Mouse (Mus musculus): Measurements from ENCODE around the gene Gfpt2. TPM values are rescaled to one million over a fixed set of nuclear protein-coding genes. Genes with fewer than 3 reads are reported as not detected.

Gene Gfpt2
- total RNA-seq, 1 experiment = 28.0 TPM

DNA sequence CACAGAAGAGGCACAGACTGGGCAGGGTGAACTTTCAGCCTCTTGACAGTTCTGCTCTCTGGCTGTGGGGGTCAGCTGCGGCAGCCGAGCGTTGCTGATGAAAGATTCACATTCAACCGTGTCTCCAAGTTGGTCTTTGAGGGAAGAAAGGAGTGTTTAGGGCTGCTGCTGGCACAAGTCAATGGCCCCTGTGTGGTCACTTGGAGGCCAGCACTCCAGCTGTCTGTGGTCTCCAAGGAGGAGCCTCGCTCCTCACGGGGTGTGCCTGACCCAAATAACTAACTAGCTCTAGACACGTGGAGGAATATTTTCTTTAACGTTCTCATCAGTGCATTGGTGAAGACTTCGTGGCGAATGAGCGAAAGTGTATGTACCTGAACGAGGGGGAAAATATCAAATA is 38.0 kb downstream of the Gfpt2 start:
- in situ Hi-C loops (cut with MboI; ENCODE audit: low sequenced_read_pairs in 2 of 2, unreplicated experiment in 2 of 2) = no loop called here
- H3K9me3 ChIP-seq (ENCODE audit: control insufficient read depth, insufficient read depth, low read depth, low read length) = no peaks in the 10 kb centered on the region
- H3K9ac ChIP-seq (ENCODE audit: insufficient read depth, low read depth, low read length, poor library complexity, severe bottlenecking) = no peak overlapping the region
- H3K27ac ChIP-seq (ENCODE audit: insufficient read depth, low read depth, low read length, poor library complexity, severe bottlenecking) = no peak overlapping the region
- H3K4me1 ChIP-seq (ENCODE audit: control insufficient read depth in 2 of 2, insufficient read depth in 2 of 2, low read length in 2 of 2, poor library complexity in 1 of 2) = no peaks in the 10 kb centered on the region
- peaks cover 50% of the 10 kb centered on the region for H3K36me3 ChIP-seq (ENCODE audit: control insufficient read depth, insufficient read depth, low read length, poor library complexity, severe bottlenecking)
- H3K4me3 ChIP-seq (ENCODE audit: insufficient read depth in 1 of 2, low read depth in 1 of 2, low read length in 2 of 2, poor library complexity in 1 of 2, severe bottlenecking in 1 of 2) = no peak overlapping the region
- TF ChIP-seq MAFK (IDR thresholded peaks at IDR 0.05; ENCODE audit: insufficient read depth, low read depth, low read length) (no peak), HCFC1 (IDR thresholded peaks at IDR 0.05; ENCODE audit: borderline replicate concordance, insufficient read depth, low read length) (no peak), CHD2 (IDR thresholded peaks at IDR 0.05; ENCODE audit: low read depth, low read length) (no peak), ZNF384 (IDR thresholded peaks at IDR 0.05; ENCODE audit: low read depth, low read length) (no peak), ZC3H11A (IDR thresholded peaks at IDR 0.05; ENCODE audit: borderline replicate concordance, low read depth, low read length) (no peak)
- DNase-seq (ENCODE audit: low read depth, low spot score) = no peak

DNA sequence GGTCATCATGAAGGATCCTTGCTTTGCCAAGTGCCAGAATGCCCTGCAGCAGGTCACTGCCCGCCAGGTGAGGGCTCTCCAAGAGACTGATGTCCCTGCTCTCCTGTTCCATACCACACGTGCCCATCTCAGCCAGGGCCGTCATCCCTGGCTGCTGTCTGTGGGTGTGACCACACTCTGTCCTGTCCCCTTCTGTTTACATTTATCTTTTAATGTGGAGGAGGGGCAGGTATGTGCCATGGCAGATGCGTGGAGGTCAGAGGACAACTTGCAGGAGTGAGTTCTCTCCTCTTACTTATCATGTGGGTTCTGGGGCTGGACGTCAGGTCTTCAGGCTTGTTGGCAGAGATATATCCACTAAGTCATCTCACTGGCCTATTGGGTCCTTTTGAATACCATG is 39.0 kb downstream of the Gfpt2 start:
- no peak for DNase-seq (ENCODE audit: low read depth, low spot score)
- no peaks in the 10 kb centered on the region for H3K9me3 ChIP-seq (ENCODE audit: control insufficient read depth, insufficient read depth, low read depth, low read length)
- H3K9ac ChIP-seq (ENCODE audit: insufficient read depth, low read depth, low read length, poor library complexity, severe bottlenecking) = no peak overlapping the region
- no peak overlapping the region for H3K27ac ChIP-seq (ENCODE audit: insufficient read depth, low read depth, low read length, poor library complexity, severe bottlenecking)
- peaks cover 55% of the 10 kb centered on the region for H3K36me3 ChIP-seq (ENCODE audit: control insufficient read depth, insufficient read depth, low read length, poor library complexity, severe bottlenecking)
- H3K4me3 ChIP-seq (ENCODE audit: insufficient read depth in 1 of 2, low read depth in 1 of 2, low read length in 2 of 2, poor library complexity in 1 of 2, severe bottlenecking in 1 of 2) = no peak overlapping the region
- TF ChIP-seq ZNF384 (IDR thresholded peaks at IDR 0.05; ENCODE audit: low read depth, low read length) = no peak
- no peak for TF ChIP-seq CHD2 (IDR thresholded peaks at IDR 0.05; ENCODE audit: low read depth, low read length)
- no peak for TF ChIP-seq ZC3H11A (IDR thresholded peaks at IDR 0.05; ENCODE audit: borderline replicate concordance, low read depth, low read length)
- TF ChIP-seq HCFC1 (IDR thresholded peaks at IDR 0.05; ENCODE audit: borderline replicate concordance, insufficient read depth, low read length) = no peak
- no peak for TF ChIP-seq MAFK (IDR thresholded peaks at IDR 0.05; ENCODE audit: insufficient read depth, low read depth, low read length)
- in situ Hi-C loops (cut with MboI; ENCODE audit: low sequenced_read_pairs in 2 of 2, unreplicated experiment in 2 of 2) = no loop called here
- H3K4me1 ChIP-seq (ENCODE audit: control insufficient read depth in 2 of 2, insufficient read depth in 2 of 2, low read length in 2 of 2, poor library complexity in 1 of 2) = no peaks in the 10 kb centered on the region

DNA sequence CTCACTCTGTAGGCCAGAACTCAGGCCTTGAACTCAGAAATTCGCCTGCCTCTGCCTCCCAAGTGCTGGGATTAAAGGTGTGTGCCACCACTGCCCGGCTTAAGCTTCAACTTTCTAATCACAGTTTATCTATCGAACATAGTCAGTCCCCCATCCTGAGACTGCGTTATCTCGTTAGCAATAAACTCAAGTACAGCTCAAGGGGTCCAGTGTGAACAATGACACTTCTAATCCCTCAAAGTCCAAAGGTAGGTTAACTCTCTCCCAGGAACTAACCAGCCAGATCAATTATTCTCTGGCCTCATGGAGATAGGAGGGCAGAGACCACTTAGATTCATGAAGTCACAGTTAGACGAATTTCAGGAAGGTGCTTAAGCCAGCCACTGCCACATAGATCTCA is 40.3 kb downstream of the Gfpt2 start:
- H3K9ac ChIP-seq (ENCODE audit: insufficient read depth, low read depth, low read length, poor library complexity, severe bottlenecking) = no peak overlapping the region
- no peaks in the 10 kb centered on the region for H3K4me1 ChIP-seq (ENCODE audit: control insufficient read depth in 2 of 2, insufficient read depth in 2 of 2, low read length in 2 of 2, poor library complexity in 1 of 2)
- H3K27ac ChIP-seq (ENCODE audit: insufficient read depth, low read depth, low read length, poor library complexity, severe bottlenecking) = no peak overlapping the region
- TF ChIP-seq ZNF384 (IDR thresholded peaks at IDR 0.05; ENCODE audit: low read depth, low read length) (no peak), CHD2 (IDR thresholded peaks at IDR 0.05; ENCODE audit: low read depth, low read length) (no peak), ZC3H11A (IDR thresholded peaks at IDR 0.05; ENCODE audit: borderline replicate concordance, low read depth, low read length) (no peak), MAFK (IDR thresholded peaks at IDR 0.05; ENCODE audit: insufficient read depth, low read depth, low read length) (no peak), HCFC1 (IDR thresholded peaks at IDR 0.05; ENCODE audit: borderline replicate concordance, insufficient read depth, low read length) (no peak)
- peaks cover 51% of the 10 kb centered on the region for H3K36me3 ChIP-seq (ENCODE audit: control insufficient read depth, insufficient read depth, low read length, poor library complexity, severe bottlenecking)
- no peak overlapping the region for H3K4me3 ChIP-seq (ENCODE audit: insufficient read depth in 1 of 2, low read depth in 1 of 2, low read length in 2 of 2, poor library complexity in 1 of 2, severe bottlenecking in 1 of 2)
- no peaks in the 10 kb centered on the region for H3K9me3 ChIP-seq (ENCODE audit: control insufficient read depth, insufficient read depth, low read depth, low read length)
- in situ Hi-C loops (cut with MboI; ENCODE audit: low sequenced_read_pairs in 2 of 2, unreplicated experiment in 2 of 2) = no loop called here
- DNase-seq (ENCODE audit: low read depth, low spot score) = no peak

DNA sequence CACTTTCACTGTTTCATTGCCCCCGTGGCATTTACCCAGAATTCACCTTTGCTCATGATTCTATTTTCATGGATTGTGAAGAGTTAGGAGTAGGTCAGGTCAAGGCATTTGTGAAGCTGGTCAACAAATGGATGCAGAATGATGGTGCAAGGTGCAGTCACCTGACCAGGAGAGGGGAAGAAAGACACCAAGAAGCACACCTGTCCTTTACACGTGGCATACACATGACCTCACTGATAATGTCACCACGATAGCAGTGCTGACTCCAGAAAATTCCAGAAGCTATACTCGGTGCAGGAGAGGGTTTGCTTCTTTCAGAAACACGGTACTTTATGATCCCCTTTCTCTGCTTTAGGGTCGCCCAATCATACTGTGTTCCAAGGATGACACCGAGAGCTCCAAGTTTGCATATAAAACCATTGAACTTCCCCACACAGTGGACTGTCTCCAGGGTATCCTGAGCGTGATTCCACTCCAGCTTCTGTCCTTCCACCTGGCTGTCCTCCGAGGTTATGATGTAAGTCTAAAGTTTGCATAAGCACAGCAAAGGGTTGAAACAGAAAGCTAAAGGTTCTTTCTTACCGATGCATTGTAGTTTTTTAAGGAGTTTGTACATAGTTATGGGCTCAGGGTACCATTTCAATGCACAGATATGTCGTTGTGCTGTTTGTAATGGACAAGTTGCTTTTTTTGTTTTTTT is 41.4 kb downstream of the Gfpt2 start:
- no peak for DNase-seq (ENCODE audit: low read depth, low spot score)

More for the DNA sequence above, 41.4 kb downstream of the Gfpt2 start:
- Histone ChIP-seq H3K9ac (ENCODE audit: insufficient read depth, low read depth, low read length, poor library complexity, severe bottlenecking) (no peak overlapping the region), H3K4me3 (ENCODE audit: insufficient read depth in 1 of 2, low read depth in 1 of 2, low read length in 2 of 2, poor library complexity in 1 of 2, severe bottlenecking in 1 of 2) (no peak overlapping the region), H3K4me1 (ENCODE audit: control insufficient read depth in 2 of 2, insufficient read depth in 2 of 2, low read length in 2 of 2, poor library complexity in 1 of 2) (no peaks in the 10 kb centered on the region), H3K36me3 (ENCODE audit: control insufficient read depth, insufficient read depth, low read length, poor library complexity, severe bottlenecking) (peaks cover 44% of the 10 kb centered on the region), H3K27ac (ENCODE audit: insufficient read depth, low read depth, low read length, poor library complexity, severe bottlenecking) (no peak overlapping the region), H3K9me3 (ENCODE audit: control insufficient read depth, insufficient read depth, low read depth, low read length) (no peaks in the 10 kb centered on the region)
- in situ Hi-C loops (cut with MboI; ENCODE audit: low sequenced_read_pairs in 2 of 2, unreplicated experiment in 2 of 2) = no loop called here
- TF ChIP-seq ZC3H11A (IDR thresholded peaks at IDR 0.05; ENCODE audit: borderline replicate concordance, low read depth, low read length) (no peak), MAFK (IDR thresholded peaks at IDR 0.05; ENCODE audit: insufficient read depth, low read depth, low read length) (no peak), CHD2 (IDR thresholded peaks at IDR 0.05; ENCODE audit: low read depth, low read length) (no peak), HCFC1 (IDR thresholded peaks at IDR 0.05; ENCODE audit: borderline replicate concordance, insufficient read depth, low read length) (no peak), ZNF384 (IDR thresholded peaks at IDR 0.05; ENCODE audit: low read depth, low read length) (no peak)
